Mouse (Mus musculus) liver, adult 2 months (tissue): ENCODE data around the gene Gm45140.

Experiments
- CTCF ChIP-seq: fragments of 200-500 bp; IDR thresholded peaks from 2 replicates; pipeline ENCODE4 v1.5.1; 2011; ENCODE audit warnings: low read depth, low read length, control low read depth
- POLR2A ChIP-seq: fragments of 200-500 bp; IDR thresholded peaks from 2 replicates; pipeline ENCODE4 v1.6.1; 2011; ENCODE audit warnings: low read length, control low read depth; ENCODE audit not compliant: insufficient read depth; ENCODE audit errors: extremely low read depth

DNA sequence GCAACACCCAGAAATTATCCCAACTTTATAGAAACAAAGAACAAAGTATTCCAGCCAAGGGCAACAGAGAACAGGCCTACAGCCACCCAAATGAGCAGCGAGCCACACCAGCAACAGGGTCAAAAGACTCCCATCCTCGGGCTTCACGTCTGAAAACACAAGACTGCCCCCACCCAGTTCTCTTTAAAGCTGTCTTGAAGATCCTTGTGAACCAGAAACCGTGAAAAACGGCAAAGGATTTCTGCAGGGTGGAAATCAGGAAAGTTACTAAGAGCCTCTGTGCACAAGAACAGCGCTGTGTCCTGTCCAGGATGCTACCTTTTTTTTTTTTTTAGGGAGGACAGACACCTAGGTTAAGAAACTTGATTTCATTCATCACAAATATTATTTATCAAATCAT is 25.3 kb downstream of the Gm45140 start:
- no peak for TF ChIP-seq CTCF
- no peak for TF ChIP-seq POLR2A
